Mouse (Mus musculus): ENCODE data around the gene Papss1.

- no peak for TF ChIP-seq POLR2A (IDR thresholded peaks at IDR 0.05; ENCODE audit: low read depth, low read length)
- no peak for TF ChIP-seq CTCF (conservative IDR thresholded peaks at IDR 0.05; ENCODE audit: insufficient read depth, insufficient read length, low read depth, low read length)
Measured at GRCm38 (mm10) chr3:131624063-131624462, 59.5 kb downstream of the Papss1 start.
